Mouse (Mus musculus): ENCODE results near the gene Cmtm2a.
"Not testable (repeated sequence)": the region's sequence is repeated elsewhere in the genome, so short reads cannot be mapped to it uniquely, and the experiment has no call there.

Cmtm2a gene

GRCm38 (mm10) chr8:104294396-104294795 is 1.4 kb upstream of the Cmtm2a start:
- no peak for DNase-seq (ENCODE audit: low spot score)

DNA sequence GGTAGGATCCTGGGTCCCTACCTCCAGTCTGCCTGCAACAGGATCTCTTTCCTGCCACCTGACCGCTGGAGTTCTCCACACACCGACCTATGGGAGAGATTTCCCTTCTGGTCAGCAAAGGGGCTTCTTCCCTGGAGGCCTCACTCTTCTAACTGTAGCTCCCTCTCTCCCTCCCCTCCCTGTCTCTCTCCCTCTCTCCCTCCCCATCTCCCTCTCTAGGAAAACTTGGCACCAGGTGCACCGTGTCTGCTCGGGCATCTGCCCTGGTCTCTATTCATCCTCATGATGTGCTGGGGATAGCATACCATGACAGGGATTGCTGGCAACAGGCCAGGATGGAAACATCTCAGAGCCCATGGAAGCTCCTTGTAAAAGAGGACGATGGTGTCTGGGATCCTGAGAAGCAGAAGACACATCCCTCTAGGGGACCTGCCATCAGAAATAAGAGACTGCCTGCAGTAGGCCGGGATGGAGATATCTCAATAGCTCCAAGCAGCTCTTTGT is 24.0 kb downstream of the Cmtm2a start:
- no peak for DNase-seq (ENCODE audit: low spot score)

- no peak for DNase-seq (ENCODE audit: low spot score)
Measured at GRCm38 (mm10) chr8:104268368-104268767, 24.6 kb downstream of the Cmtm2a start.

GRCm38 (mm10) chr8:104264271-104264935 is 28.6 kb downstream of the Cmtm2a start:
- not testable (repeated sequence) for DNase-seq (ENCODE audit: low spot score)

GRCm38 (mm10) chr8:104261802-104262201 is 31.2 kb downstream of the Cmtm2a start:
- not testable (repeated sequence) for DNase-seq (ENCODE audit: low spot score)

DNA sequence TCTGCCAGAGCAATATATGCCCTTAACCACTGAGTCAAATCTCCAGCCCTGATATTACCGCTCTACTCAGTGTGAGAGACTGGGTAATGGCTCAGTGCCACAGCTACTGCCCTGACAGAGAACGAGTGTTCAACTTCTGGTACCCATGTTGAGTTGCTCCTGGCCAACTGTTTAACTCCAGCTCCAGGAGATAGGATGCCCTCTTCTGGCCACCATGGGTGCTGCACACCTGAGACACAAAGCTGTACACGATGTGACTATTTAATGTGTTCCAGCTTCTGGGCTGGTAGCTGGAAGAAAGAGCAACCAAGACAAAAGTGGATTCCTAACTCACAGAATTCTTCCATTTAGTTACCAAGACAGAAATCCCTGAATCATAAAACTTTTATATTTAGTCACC is 40.0 kb downstream of the Cmtm2a start:
- no peak for DNase-seq (ENCODE audit: low spot score)

DNA sequence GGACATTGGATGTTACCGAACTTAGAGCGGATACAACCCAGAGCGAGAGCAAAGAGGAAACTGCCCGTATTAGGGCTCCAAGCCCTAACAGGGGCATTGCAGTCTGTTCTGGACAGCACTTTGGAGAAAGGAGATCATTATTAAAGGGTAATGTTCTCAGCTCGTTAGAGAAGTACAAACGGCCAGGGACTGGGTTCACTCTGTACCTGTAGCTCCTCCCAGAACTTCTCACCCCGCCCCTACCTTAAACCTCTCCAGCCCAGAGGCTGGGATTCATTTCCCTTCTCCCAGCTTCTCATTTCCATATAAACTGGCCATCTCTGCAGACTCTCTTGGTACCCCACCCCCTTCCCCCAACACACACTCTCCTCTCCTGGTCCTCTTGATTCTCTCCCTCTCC is 41.5 kb downstream of the Cmtm2a start:
- no peak for DNase-seq (ENCODE audit: low spot score)

DNA sequence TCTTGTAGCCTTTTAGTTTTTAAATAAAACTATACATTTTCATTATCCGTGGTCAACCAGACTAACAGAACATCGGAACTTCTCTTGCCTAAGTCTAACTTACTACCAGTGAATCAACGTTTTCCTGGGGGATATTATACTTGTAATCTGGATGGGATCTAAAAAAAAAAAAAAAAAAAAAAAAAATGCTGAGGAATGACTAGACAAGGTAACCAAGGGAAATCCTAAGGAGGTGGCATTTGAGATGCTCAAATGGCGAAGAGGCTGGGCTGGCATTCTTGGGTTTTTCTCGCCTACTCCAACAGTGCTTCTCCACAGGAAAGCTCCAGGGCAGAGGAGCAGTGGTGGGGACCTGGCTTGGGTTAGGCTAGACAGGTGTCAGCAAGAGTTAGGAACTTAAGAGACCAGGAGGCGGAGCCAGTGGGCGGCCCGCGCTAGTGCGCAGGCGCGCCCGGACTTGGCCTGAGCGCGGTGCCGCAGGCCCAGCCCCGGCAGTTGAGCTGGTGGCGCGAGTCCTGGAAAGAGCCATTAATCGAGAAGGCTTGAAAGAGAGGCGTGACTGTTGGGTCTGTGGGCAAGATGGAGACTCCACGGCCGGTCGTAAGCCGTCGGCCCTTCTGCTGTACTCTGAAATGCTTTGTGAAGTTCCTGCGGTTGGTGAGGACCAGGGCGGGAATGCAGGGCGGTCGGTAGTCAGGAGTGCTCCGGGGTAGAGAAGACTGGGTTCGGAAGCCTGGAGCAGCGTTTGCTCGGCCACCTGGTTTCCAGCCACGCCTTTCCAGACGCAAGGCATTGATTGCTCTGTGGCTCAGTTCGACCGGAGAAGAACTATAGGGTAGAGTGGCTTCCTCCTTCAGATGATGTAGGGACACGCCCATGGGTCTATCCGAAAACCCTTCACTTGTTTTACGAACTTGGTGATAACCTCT is 42.3 kb downstream of the Cmtm2a start, which contains the start of gene Cklf:
Cklf (plus strand) TSS at position 423 of the 929 bp plus-strand sequence.
- DNase-seq (ENCODE audit: low spot score) = peak; percentile 83

GRCm38 (mm10) chr8:104249442-104249996 is 43.5 kb downstream of the Cmtm2a start:
- no peak for DNase-seq (ENCODE audit: low spot score)

DNA sequence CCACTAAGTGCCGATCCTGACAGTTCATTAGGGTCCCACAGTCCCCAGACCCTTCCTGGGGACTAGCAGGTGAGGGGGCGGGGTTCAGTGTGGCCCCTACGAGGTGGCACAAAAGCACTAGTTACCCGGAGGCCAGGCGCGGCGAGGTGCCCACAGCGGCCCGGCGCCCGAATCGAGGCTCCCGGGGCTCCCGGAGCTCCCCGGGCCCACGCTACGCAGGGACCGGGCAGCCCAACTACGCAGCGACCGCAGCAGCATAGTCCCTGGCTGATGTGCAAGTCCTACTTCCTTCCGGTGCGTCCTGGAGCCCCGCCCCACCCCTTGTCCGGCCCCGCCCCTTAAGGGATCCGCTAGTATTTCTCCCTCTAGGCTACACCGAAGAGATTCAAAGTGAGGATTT is 44.7 kb downstream of the Cmtm2a start, which contains the start of gene Tk2:
Tk2 (minus strand) TSS at position 283 of the 400 bp plus-strand sequence.
- DNase-seq (ENCODE audit: low spot score) = peak; percentile 62

- DNase-seq (ENCODE audit: low spot score) = peak; percentile 15
Measured at GRCm38 (mm10) chr8:104247908-104248275, 45.1 kb downstream of the Cmtm2a start.

GRCm38 (mm10) chr8:104247054-104247907 is 45.7 kb downstream of the Cmtm2a start:
- DNase-seq (ENCODE audit: low spot score) = no peak

GRCm38 (mm10) chr8:104246621-104247020 is 46.4 kb downstream of the Cmtm2a start:
- no peak for DNase-seq (ENCODE audit: low spot score)

GRCm38 (mm10) chr8:104242038-104242644 is 50.8 kb downstream of the Cmtm2a start:
- no peak for DNase-seq (ENCODE audit: low spot score)

DNA sequence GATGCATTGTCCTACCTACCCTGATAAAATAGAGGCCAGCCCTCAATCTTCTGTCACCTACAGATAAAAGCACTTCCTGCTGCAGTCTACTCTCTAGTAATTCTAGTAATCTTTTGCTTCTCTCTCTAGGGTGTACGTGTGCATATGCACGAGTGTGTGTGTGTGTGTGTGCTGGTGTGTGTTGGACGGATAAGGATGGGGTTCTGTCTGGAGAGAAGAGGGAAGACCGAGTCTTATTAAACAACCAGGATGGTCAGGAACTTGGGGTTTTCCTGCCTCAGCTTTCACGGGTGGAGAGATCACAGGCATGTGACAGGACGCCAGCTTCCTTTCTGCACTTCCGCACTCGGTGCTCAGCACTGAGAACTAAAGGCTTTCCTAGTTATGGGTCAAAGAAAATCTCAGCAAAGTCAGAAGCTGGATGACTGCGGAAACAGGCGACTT is 53.5 kb downstream of the Cmtm2a start:
- DNase-seq (ENCODE audit: low spot score) = no peak

- DNase-seq (ENCODE audit: low spot score) = no peak
Measured at GRCm38 (mm10) chr8:104234573-104234972, 58.4 kb downstream of the Cmtm2a start.

DNA sequence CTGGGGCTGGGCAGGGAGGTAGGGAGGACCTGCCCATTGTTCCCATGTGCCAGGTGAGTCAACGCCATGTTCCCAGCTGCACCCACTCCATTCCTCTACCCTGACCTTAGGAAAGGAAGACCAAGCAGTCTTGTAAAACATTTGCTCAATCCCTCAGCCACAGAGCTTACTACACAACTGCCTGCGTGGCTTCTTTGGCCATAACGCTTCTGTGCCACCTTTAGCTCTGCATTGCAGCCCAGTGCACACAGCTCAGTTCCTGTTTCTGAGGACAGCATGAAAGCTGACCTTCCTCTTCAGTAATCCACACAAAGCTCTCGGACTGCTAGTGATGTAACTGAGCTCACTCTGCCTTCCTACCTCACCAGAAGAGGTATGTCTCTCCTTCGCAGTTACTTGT is 60.1 kb downstream of the Cmtm2a start:
- no peak for DNase-seq (ENCODE audit: low spot score)

- no peak for DNase-seq (ENCODE audit: low spot score)
Measured at GRCm38 (mm10) chr8:104232039-104232438, 60.9 kb downstream of the Cmtm2a start.
